Mouse (Mus musculus) liver, embryonic 15.5 days (tissue): ENCODE measurements around the gene Esm1. TPM values are rescaled to one million over a fixed set of nuclear protein-coding genes. Genes with fewer than 3 reads are reported as not detected.

Experiments used
- polyA plus RNA-seq: library from polyadenylated mRNA; unstranded; fragments of >200 nt; fragmentation: Nextera tagmentation; extraction: Ambion mirVana; gene quantifications from 2 replicates; pipeline ENCODE4 v1.2.1, GENCODE M21; 2015

Esm1 gene
- polyA plus RNA-seq, 1 experiment from 2014 or later: 0.58 TPM

Other genes starting within 250 kb of the Esm1 start
- gene Ccno, start 221.9 kb upstream of the Esm1 start, polyA plus RNA-seq: 0.15 and 0.48 TPM in 2 replicates
- gene Mcidas, start 215.8 kb upstream of the Esm1 start, polyA plus RNA-seq: not detected in 2 replicates
- not detected in 2 replicates for gene Cdc20b, start 174.5 kb upstream of the Esm1 start, polyA plus RNA-seq
- gene Gpx8, start 163.2 kb upstream of the Esm1 start, polyA plus RNA-seq: 5.7 and 6.7 TPM in 2 replicates
- gene Gzma, start 108.7 kb upstream of the Esm1 start, polyA plus RNA-seq: 2.2 and 2.3 TPM in 2 replicates
- gene Gzmk, start 16.2 kb downstream of the Esm1 start, polyA plus RNA-seq: not detected in 2 replicates
- gene BC067074, start 83.5 kb downstream of the Esm1 start, polyA plus RNA-seq: 0.18 and 0.24 TPM in 2 replicates